Mouse (Mus musculus): ENCODE measurements around the gene C1galt1.

C1galt1 gene

DNA sequence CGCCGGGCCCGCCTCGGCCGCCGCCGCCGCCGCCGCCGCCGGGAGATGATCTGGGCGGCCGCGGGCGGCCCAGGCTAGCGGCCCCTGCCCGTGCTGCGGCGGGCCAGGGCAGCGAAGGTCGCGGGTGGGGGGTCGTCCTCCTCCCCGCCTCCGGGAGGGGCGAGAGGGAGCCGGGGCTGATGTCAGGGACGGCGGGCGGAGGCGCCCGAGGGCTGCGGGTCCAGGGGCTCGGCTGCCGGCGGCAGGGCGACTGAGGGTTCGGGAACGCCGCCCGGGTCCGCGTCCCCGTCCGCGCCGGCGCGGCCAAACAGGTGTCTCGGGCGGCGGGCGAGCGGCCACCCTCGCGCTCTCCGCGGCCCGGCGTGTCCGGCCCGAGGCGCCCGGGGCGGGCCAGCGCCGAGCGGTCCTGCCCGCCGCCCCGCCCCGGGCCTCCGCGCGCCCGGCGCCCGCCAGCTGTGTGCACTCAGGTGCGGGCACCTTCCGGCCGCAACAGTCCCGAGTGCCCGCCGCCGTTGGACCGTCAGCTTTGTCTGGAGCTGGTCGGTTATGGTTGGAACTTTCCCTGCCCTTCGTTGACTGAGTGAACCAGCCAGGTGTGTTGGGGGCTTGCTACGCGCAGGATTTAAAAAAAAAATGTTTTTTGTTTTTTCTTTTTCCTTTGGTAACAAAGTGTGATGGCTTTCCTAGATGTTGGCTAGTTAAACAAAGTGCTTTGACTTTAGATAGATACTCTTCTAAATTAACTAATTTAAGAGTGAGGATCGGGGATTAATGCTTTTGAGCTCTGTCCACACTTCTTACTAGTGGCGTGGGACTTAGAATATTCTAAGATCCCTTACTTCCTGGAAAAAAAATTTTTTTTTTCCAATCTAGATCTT is at the start of gene C1galt1:
Gene C1galt1 (plus strand): TSS at position 41 of the 878 bp plus-strand sequence.
- DNase-seq (ENCODE audit: low spot score) = peak; percentile 6

DNA sequence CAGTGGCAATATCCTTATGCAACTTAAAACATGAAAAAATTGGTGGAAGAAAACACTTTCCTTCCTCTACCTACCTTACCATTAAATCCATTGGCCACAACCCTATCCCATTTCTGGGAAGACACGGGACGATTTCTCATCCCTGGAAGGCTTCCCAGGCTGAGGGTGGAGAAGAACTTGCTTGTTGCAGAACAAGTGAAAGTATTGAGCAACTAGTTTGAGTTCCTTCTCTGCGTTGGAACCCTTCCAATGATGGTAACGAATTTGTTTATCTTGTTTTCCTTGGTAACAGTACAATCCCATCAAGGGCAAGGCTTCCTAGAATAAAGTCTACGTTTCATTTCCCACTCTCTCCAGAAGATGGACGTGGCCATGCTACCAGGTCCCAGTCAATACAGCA is 44.7 kb upstream of the C1galt1 start:
- DNase-seq (ENCODE audit: low spot score) = peak; percentile 50

GRCm38 (mm10) chr6:7803765-7804542 is 40.7 kb upstream of the C1galt1 start:
- DNase-seq (ENCODE audit: low spot score) = no peak

DNA sequence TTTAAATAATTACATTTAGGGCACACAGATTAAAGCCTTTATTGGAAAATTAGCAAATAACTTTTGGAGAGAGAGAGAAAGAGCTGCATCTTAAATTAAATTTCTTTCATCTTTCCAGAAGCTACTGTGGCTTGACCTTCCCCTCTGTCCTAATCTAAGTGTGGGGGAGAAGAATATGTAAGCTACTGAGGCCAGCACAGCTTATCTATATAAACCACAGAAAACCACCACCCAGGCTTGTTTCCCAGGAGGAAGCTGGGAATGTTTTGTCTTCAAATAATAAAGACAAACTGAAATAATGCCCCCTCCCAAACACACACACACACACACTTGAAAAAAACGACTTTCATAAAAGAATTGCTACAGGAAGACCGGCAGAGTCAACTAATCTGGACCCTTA is 30.5 kb upstream of the C1galt1 start:
- DNase-seq (ENCODE audit: low spot score) = no peak

DNA sequence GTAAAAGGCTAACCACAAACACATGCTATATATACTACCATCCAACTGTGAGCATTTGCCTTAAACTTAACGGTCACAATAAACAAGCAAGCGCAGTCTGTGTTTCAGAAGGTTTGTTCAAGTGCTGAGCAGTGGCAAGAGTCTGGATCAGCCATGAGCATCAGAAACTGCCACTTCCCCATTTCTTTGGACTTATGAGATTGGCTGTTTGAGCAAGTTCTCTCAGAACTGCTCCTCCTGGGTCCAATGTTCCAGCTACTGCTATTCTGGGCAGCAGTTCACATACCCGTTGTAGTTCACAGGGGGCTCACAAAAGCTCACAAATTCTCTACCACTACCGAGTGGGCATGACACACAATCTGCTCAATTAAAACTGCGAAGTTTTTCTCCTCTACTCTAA is 28.4 kb upstream of the C1galt1 start:
- no peak for DNase-seq (ENCODE audit: low spot score)

DNA sequence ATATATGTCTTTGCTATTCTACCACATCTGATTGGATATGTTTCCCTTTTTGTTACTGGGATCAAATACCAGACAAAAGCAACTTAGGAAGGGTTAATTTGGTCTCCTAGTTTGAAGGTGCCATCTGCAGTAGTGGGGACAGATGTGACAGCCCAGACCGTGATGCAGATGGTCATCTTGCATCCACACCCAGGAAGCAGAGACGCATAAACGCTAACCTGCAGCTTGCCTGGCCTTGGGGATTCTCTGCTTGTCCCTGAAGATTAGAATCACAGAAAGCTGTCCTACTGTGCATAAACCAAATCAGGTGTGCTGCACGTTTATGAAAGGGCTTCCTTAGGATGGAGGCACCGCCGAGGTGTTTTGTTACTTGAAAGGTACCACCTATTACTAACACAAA is 22.0 kb upstream of the C1galt1 start:
- no peak for DNase-seq (ENCODE audit: low spot score)

DNA sequence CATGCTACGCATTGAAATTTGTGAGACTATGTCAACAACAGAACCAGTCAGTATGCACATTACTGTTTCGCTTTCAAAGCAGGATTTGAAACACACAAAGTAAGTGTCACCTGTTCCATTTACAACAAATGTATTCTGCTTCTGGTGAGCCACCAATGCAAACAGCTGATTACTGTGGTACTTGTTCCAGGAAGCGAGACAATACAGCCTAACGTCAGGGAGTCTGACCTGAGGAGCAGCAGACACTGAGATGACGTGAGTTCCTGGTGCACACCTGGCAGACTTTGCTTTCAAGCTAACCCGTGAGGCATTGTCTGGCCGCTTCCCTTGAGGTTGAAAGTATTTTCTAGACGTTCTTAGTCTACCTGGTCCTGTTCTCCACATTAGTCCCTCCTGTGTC is 13.8 kb upstream of the C1galt1 start:
- DNase-seq (ENCODE audit: low spot score) = no peak

DNA sequence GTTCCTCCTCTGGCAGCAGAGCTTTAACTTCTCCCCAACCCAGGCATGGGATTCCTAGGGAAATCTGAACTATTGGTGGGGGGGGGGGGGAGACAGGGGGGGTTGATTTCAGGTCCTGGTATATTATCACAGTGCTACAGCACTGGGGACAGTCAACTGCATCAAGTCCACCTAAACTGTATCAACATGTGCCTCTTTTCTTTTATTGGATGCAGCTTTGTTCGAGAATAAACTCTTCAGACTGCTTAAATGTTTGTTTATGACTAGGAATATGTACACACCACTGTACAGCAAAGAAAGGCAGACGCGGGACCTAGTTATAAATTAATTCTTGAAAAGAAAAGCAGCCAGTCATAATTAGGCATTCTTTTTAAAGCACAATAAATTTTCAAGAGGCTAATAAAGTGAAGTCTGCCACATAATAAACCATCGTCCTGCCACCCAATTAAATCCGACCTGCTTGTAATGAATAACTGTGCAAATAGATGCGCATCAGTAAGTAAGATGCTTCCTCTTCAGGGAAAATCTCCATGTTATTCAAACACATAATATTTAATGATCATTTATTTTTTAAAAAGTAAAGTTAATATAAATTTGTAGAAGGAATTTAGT is 12.0 kb upstream of the C1galt1 start:
- no peak for DNase-seq (ENCODE audit: low spot score)

DNA sequence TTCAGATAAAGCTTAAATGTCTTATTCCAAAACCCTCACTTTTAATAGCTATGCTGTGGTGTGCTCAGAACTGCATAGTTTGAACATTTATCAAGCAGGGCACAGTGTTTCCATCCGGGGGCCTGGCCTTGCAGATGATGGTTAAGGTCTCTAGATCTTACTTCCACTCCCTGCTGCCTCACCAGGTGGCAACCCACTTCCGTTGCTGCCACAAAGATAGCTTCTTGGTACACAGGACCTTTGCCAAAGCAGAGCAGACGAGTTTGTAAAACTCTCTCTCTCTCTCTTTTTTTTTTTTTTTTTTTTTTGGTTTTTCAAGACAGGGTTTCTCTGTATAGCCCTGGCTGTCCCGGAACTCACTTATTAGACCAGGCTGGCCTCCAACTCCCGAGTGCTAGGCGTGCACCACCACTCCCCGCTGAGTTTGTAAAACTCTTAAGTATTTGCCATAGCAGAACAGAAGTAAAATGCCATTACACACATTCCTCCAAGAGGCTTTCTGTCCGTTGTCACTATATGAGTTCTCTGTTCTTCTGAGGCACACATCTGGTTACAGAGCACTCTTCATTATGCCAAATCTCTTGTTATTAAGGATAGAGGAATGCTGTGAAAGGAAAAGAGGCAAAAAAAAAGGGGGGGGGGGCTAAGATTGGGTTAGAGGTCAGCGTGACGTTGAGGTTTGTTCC is 773 bp upstream of the C1galt1 start:
- DNase-seq (ENCODE audit: low spot score) = no peak

DNA sequence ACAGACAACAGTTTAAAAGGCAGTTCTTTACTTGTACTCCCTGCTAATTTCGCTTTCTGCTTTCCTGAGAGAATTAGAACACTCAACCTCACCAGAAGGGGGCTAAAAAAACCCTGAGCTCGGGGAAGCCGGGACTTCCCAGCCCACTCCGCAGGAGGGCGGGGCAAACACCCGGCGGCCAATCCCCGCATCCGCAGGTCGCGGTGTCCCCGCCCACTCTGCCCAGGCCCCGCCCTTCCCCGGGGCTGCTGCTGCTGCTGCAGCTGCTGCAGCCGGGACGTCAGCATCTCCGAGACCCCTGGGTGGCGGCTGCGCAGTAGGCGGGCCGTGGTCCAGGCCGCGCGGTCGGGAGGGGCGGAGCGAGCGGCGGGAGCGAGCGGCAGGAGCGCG is 235 bp upstream of the C1galt1 start:
- DNase-seq (ENCODE audit: low spot score) = peak; percentile 98

- DNase-seq (ENCODE audit: low spot score) = no peak
Measured at GRCm38 (mm10) chr6:7845680-7846017, 1.0 kb downstream of the C1galt1 start.

DNA sequence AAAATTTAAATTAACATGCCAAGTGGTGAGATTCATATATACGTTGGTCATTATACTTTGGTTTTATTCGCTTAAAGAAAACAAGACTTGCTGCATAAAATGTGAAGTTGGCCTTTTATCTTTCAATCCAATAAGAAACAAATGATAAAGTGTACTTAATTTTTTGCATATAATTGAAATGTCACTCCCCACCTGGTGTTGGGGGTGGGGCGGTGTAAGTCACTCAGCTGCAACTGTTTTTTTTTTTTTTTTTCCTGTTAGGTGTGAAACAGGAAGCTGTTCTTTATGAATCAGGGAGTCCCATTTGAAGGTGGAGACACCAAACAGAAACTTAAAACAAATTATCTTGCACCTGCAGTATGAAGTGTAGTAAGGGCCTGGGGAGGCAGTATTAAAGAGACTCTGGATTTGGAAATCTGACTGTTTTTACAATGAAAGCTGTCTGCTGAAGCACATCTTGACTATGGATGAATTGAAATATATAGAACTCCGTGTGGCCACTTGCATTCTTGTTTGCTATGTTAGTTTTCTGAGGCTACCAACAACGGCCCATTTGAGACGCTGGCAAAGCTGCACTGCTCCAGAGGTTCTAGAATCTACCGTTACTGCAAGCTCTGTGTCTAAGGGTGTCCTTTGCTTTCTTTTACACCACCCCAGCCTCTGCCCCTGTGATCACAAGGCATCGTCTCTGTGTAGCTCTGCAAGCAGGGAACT is 2.2 kb downstream of the C1galt1 start:
- DNase-seq (ENCODE audit: low spot score) = no peak

GRCm38 (mm10) chr6:7847890-7848508 is 3.4 kb downstream of the C1galt1 start:
- no peak for DNase-seq (ENCODE audit: low spot score)

DNA sequence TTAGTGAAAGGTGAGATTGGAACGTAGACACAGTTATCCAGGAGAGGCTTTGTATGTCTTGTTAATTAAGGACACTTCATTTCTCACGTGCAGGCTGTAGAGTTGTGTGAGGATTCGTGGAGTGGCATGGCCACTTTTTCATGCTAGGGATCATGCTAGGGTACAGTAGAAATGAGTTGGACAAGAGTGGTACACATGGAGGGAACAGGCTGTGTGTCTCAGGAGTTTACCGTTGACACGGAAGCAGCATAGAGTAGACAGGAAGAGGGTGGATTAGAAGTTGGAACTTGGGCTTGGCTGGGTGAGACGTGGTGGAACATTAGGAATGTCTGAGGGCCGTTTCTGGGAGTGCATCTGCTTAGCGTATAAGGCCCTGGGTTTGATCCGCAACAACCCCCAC is 4.1 kb downstream of the C1galt1 start:
- no peak for DNase-seq (ENCODE audit: low spot score)

GRCm38 (mm10) chr6:7851036-7851435 is 6.4 kb downstream of the C1galt1 start:
- DNase-seq (ENCODE audit: low spot score) = no peak

DNA sequence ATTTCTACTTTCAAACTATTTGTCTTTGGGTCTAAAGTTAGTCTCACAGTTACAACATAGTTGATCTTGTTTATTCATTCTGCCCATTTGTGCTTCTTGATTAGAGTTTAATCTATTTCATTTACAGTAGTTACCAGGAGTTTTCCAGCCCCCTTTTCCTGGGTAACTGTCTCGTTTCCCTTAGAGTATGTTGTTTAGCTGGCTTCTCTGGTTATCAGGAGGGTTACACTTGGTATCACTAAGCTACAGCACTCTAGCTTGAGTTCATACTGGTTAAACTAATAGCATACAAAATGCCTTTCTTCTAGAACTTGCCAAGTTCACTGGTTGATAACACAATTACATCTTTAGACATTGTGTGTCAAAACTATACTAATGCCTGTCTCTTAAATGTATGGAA is 8.3 kb downstream of the C1galt1 start:
- no peak for DNase-seq (ENCODE audit: low spot score)

DNA sequence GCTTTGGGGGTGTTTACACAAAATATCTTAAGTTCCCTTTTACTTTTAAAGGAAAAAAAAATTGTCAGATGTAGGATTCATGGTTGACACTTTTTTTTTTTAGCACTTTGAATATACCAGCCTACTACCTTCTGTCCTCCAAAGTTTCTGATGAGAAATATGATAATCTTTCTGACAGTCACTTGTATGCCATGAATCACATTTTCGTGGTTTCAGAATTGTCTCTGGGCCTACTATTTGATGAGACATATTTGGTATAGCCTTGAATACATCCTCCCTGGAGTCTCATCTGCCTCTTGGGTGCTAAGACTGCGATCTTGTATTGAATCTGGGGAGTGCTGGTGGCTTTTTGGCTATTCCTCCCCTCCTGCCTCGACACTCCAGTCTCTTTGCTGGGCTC is 8.8 kb downstream of the C1galt1 start:
- no peak for DNase-seq (ENCODE audit: low spot score)

DNA sequence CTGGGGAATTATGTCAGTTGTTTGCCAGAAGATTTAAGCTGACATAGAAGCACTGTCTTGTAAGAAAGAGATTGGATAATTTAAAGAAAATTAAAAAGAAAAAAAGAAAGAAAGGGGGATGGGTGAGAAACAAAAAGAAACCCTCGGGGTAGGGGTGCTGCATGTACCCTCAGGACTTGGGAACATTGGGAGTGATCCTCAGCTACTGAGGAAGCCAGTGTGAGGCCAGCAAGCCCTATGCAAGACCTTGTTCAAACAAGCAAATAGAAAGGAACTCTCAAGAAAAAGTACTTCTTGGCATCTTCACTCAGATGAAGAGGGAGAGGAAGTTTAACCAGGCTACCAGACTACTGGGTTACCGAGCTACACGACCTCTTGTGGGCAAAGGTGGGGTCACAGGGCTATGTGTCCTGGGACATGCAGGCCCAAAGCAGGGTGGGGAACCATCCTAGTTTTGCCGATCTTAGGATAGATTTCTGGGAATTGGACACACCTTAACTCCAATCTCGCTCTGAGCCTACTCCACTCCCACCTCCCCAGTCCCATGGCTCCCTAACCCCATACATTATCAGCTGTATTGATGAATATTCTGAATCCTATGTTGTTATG is 12.1 kb downstream of the C1galt1 start:
- no peak for DNase-seq (ENCODE audit: low spot score)

GRCm38 (mm10) chr6:7857356-7858247 is 13.0 kb downstream of the C1galt1 start:
- DNase-seq (ENCODE audit: low spot score) = no peak

DNA sequence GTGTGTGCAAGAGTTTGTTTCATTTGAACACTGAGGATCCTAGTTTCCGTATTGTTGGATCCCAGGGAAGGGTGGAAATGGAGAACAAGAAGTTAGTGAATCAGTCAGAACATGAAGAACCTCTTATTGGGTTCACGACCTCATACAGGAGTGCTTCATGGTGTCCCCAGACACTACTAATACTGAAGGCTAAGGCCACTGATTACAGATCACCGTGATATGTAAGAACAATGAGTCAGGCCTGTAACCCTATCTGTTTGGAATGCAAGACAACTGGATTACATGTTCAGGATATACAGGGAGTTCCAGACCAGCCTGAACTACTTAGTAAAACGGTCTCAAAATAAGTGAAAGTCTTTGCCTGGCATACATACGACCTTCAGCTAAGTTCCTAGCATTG is 13.9 kb downstream of the C1galt1 start:
- no peak for DNase-seq (ENCODE audit: low spot score)
